Mouse (Mus musculus): Measurements from ENCODE around the gene Adi1. TPM values are rescaled to one million over a fixed set of nuclear protein-coding genes. Genes with fewer than 3 reads are reported as not detected.

Gene Adi1
- polyA plus RNA-seq, 1 experiment from 2014 or later: 104 TPM

DNA sequence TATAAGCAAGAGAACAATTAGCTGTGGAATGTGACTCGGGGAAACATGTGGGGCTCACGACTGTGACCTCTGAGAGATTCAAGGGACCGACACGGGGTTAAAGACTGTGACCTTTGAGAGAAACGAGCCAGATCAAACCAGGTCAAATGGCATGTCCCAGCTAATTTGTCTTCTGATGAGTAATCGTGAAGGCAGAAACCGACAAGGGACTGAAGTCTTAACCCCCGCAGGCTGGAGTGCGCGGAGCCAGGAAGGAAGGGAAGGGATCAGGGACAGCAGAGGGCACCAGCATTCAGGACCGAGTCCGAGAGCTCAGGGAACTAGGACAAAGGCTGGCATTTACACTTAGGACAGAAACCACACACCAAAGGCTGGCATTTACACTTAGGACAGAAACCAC lies 29.4 kb downstream of the Adi1 start:
- no peak for DNase-seq
- no peak for ATAC-seq
- 57% methylated on average over 12 of the region's 12 CpGs for WGBS (ENCODE audit: insufficient replicate concordance)
- H3K4me3 ChIP-seq (ENCODE audit: low read depth, low read length): no peak overlapping the region
- H3K4me1 ChIP-seq (ENCODE audit: insufficient read depth): no peaks in the 10 kb centered on the region
- H3K27ac ChIP-seq (ENCODE audit: low read depth): no peak overlapping the region
- H3K36me3 ChIP-seq (replicated peaks; ENCODE audit: insufficient read depth, low read length): peaks cover 9% of the 10 kb centered on the region
- no peak overlapping the region for H3K9ac ChIP-seq (replicated peaks)
- TF ChIP-seq CTCF (IDR thresholded peaks at IDR 0.05; ENCODE audit: low read depth): peak; percentile 17; the same call in 1 of the 2 replicates
- no peak for TF ChIP-seq EP300 (IDR thresholded peaks at IDR 0.05; ENCODE audit: low read depth)
- H3K4me2 ChIP-seq (ENCODE audit: low read depth, low read length): no peak overlapping the region
- no peaks in the 10 kb centered on the region for H3K9me3 ChIP-seq (ENCODE audit: low read length)
- no peaks in the 10 kb centered on the region for H3K27me3 ChIP-seq (ENCODE audit: insufficient read depth, low read length)

DNA sequence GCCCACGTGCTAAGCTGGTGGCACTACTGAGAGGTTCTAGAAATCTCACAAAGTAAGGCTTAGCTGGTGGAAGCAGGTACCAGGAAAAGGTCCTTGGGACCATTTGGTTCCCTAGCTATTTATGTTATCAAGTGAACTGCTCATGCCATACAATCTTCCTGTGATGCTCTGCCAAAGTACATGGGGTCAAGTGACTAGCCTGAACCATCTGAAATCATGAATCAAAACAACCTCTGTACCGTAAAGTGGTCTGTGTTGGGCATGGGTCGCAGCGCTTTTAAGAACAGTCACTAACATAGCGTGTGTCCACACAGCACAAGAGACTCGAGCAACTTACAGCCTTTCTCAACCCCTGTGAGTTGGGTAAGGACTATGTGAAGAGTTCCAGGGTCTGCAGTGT lies 30.2 kb downstream of the Adi1 start:
- no peak for ATAC-seq
- no peak overlapping the region for H3K4me2 ChIP-seq (ENCODE audit: low read depth, low read length)
- WGBS (ENCODE audit: insufficient replicate concordance): 83% methylated on average over 6 of the region's 6 CpGs
- peaks cover 17% of the 10 kb centered on the region for H3K36me3 ChIP-seq (replicated peaks; ENCODE audit: insufficient read depth, low read length)
- no peaks in the 10 kb centered on the region for H3K9me3 ChIP-seq (ENCODE audit: low read length)
- H3K4me1 ChIP-seq (ENCODE audit: insufficient read depth): no peaks in the 10 kb centered on the region
- TF ChIP-seq EP300 (IDR thresholded peaks at IDR 0.05; ENCODE audit: low read depth) (no peak), CTCF (IDR thresholded peaks at IDR 0.05; ENCODE audit: low read depth) (no peak)
- no peak for DNase-seq
- H3K27me3 ChIP-seq (ENCODE audit: insufficient read depth, low read length): no peaks in the 10 kb centered on the region
- H3K27ac ChIP-seq (ENCODE audit: low read depth): no peak overlapping the region
- H3K9ac ChIP-seq (replicated peaks): no peak overlapping the region
- no peak overlapping the region for H3K4me3 ChIP-seq (ENCODE audit: low read depth, low read length)

DNA sequence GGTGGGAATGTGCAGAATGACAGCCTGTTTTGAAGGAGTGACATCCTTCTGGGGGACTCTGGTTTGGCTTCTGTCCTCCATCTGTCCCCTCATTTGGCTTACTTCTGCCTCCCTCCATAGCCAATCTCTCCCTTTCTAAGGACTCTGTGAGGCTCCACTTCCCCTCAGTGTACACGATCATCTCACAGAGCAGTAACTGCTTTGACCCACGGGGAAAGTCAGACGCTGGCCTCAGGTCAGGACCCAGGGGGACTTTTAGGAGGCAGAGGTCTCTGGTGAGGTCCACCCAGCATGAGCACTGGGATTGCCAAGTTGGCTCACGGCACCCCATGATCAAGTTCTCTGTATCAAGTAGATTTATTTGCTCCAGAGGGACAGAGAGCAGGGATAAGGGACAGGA lies 33.1 kb downstream of the Adi1 start:
- Histone ChIP-seq H3K36me3 (replicated peaks; ENCODE audit: insufficient read depth, low read length) (peaks cover 36% of the 10 kb centered on the region), H3K27ac (ENCODE audit: low read depth) (no peak overlapping the region), H3K4me3 (ENCODE audit: low read depth, low read length) (no peak overlapping the region), H3K27me3 (ENCODE audit: insufficient read depth, low read length) (no peaks in the 10 kb centered on the region), H3K4me1 (ENCODE audit: insufficient read depth) (no peaks in the 10 kb centered on the region), H3K9ac (replicated peaks) (no peak overlapping the region), H3K4me2 (ENCODE audit: low read depth, low read length) (no peak overlapping the region), H3K9me3 (ENCODE audit: low read length) (no peaks in the 10 kb centered on the region)
- no peak for ATAC-seq
- DNase-seq: no peak
- WGBS (ENCODE audit: insufficient replicate concordance): 85% methylated on average over 4 of the region's 4 CpGs
- TF ChIP-seq EP300 (IDR thresholded peaks at IDR 0.05; ENCODE audit: low read depth): no peak
- no peak for TF ChIP-seq CTCF (IDR thresholded peaks at IDR 0.05; ENCODE audit: low read depth)

DNA sequence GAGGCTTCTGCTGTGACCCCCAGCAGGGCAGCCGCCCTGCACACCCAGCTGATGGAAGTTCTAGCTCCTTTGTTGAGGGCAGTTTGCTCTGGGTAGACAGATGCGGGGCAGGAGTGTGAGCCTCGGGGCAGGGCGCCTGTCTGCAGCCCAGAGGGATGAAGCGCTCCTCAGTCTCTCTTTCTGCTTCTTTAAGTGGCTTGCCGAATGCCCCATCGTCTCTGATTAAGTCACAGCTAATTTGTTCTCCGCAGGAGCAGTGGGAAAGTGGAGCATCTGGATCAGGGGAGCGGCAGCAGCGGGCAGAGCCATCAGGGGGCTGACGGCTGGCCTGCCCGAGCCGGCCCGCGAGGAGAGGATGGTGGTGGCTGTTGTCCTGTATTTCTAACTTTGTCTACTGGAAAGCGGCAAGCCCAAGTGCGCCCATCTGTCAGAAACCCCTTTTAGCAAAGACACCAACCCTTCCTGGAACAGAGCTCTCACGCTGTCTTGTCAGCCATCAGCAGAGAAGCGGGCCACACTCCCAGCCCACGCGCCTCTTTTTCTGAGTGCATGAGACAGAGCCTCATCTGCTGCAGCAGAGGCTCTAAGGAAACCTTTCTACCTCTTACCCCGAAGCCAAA lies 35.6 kb downstream of the Adi1 start:
- Histone ChIP-seq H3K27me3 (ENCODE audit: insufficient read depth, low read length) (no peaks in the 10 kb centered on the region), H3K9ac (replicated peaks) (no peak overlapping the region), H3K4me1 (ENCODE audit: insufficient read depth) (no peaks in the 10 kb centered on the region), H3K36me3 (replicated peaks; ENCODE audit: insufficient read depth, low read length) (peaks cover 50% of the 10 kb centered on the region), H3K4me2 (ENCODE audit: low read depth, low read length) (no peak overlapping the region), H3K27ac (ENCODE audit: low read depth) (no peak overlapping the region), H3K4me3 (ENCODE audit: low read depth, low read length) (no peak overlapping the region), H3K9me3 (ENCODE audit: low read length) (no peaks in the 10 kb centered on the region)
- TF ChIP-seq CTCF (IDR thresholded peaks at IDR 0.05; ENCODE audit: low read depth) (no peak), EP300 (IDR thresholded peaks at IDR 0.05; ENCODE audit: low read depth) (no peak)
- ATAC-seq (no peak), DNase-seq (no peak)
- WGBS (ENCODE audit: insufficient replicate concordance): 87% methylated on average over 22 of the region's 22 CpGs

GRCm38 (mm10) chr12:28714822-28715632 lies 40.0 kb downstream of the Adi1 start:
- 74% methylated on average over 24 of the region's 24 CpGs for WGBS (ENCODE audit: insufficient replicate concordance)
- no peak for DNase-seq
- ATAC-seq: no peak

DNA sequence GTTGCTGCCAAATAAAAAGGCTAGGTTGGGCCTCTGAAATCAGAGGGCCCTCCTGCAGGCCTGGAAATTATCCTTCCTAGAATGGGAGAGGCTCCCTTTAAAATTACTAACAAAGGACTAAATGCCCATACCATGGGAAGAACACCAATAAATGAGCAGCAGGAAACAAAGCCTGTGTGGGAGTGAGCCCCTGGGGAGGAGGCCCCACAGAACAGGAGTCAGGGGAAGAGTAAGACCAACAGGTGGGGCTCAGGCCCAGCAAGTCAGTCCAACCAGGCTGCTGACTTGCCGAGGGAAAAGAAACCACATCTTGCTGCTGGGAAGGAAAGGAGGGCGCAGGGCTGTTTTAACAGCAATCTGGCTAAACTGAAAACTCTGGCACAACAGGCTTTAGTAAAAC lies 42.0 kb downstream of the Adi1 start:
- H3K36me3 ChIP-seq (replicated peaks; ENCODE audit: insufficient read depth, low read length): peaks cover 52% of the 10 kb centered on the region
- H3K9ac ChIP-seq (replicated peaks): no peak overlapping the region
- TF ChIP-seq EP300 (IDR thresholded peaks at IDR 0.05; ENCODE audit: low read depth): no peak
- TF ChIP-seq CTCF (IDR thresholded peaks at IDR 0.05; ENCODE audit: low read depth): no peak
- H3K4me1 ChIP-seq (ENCODE audit: insufficient read depth): no peaks in the 10 kb centered on the region
- DNase-seq (no peak), ATAC-seq (no peak)
- no peak overlapping the region for H3K27ac ChIP-seq (ENCODE audit: low read depth)
- no peak overlapping the region for H3K4me3 ChIP-seq (ENCODE audit: low read depth, low read length)
- no peaks in the 10 kb centered on the region for H3K27me3 ChIP-seq (ENCODE audit: insufficient read depth, low read length)
- H3K4me2 ChIP-seq (ENCODE audit: low read depth, low read length): no peak overlapping the region
- WGBS (ENCODE audit: insufficient replicate concordance): 66% methylated on average over 2 of the region's 2 CpGs
- H3K9me3 ChIP-seq (ENCODE audit: low read length): no peaks in the 10 kb centered on the region

More at GRCm38 (mm10) chr12:28714822-28715632, 40.0 kb downstream of the Adi1 start:
- Histone ChIP-seq H3K27ac (ENCODE audit: low read depth) (no peak overlapping the region), H3K4me2 (ENCODE audit: low read depth, low read length) (no peak overlapping the region), H3K4me1 (ENCODE audit: insufficient read depth) (no peaks in the 10 kb centered on the region), H3K4me3 (ENCODE audit: low read depth, low read length) (no peak overlapping the region), H3K9ac (replicated peaks) (no peak overlapping the region), H3K9me3 (ENCODE audit: low read length) (no peaks in the 10 kb centered on the region), H3K36me3 (replicated peaks; ENCODE audit: insufficient read depth, low read length) (peaks cover 49% of the 10 kb centered on the region), H3K27me3 (ENCODE audit: insufficient read depth, low read length) (no peaks in the 10 kb centered on the region)
- TF ChIP-seq CTCF (IDR thresholded peaks at IDR 0.05; ENCODE audit: low read depth) (no peak), EP300 (IDR thresholded peaks at IDR 0.05; ENCODE audit: low read depth) (no peak)

Measured in liver, postnatal 0 days (tissue).